ENCODE assay signal across 8 mouse cellular contexts in the genomic region with DNA sequence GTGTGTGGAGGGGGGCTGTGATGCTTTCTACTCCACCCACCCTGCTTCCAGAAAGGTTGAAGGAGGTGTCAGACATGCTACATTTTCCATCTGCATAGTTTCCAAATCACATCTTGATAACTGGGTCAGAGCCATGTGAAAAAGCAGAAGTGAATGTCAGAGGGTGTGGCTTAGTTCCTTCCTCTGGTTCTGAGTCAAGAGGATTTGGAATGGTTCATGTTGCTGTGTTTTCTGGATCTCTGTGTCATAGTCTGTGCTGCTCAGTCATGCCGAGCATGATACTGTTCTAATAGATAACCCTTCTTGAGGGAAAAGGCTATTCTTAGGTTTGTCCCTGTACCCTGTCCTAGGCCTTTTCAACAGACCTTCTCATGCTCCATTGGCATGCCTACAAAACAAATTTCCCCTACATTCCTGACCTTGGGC. TPM values are rescaled to one million over a fixed set of nuclear protein-coding genes. Genes with fewer than 3 reads are reported as not detected.
DNase-seq lines count a peak whose midpoint lies in the region; ATAC-seq and TF ChIP-seq lines count a peak whose summit lies in the region.

No protein-coding gene starts in this region.

- no peaks in the 10 kb centered on the region for H3K36me3 ChIP-seq in kidney, adult 2 months (ENCODE audit: control insufficient read depth, insufficient read depth, low read length)
- no peaks in the 10 kb centered on the region for H3K36me3 ChIP-seq in intestine, embryonic 16.5 days (ENCODE audit: control insufficient read depth, insufficient read depth, low read length)

- H3K4me2 ChIP-seq in intestine, embryonic 16.5 days (ENCODE audit: low read depth, low read length) = no peak overlapping the region

- ATAC-seq in intestine, embryonic 16.5 days = no peak

- H3K9me3 ChIP-seq in intestine, embryonic 16.5 days (ENCODE audit: control insufficient read depth, low read length) = no peaks in the 10 kb centered on the region

- H3K4me1 ChIP-seq in kidney, adult 2 months (ENCODE audit: control insufficient read depth, insufficient read depth, low read length) = peaks cover 18% of the 10 kb centered on the region
- H3K4me1 ChIP-seq in intestine, embryonic 16.5 days (ENCODE audit: control insufficient read depth, insufficient read depth, low read length) = no peaks in the 10 kb centered on the region

- no peak for TF ChIP-seq POLR2A in kidney, adult 2 months (IDR thresholded peaks at IDR 0.05; ENCODE audit: low read depth, low read length)

- no peak overlapping the region for H3K9ac ChIP-seq in intestine, embryonic 16.5 days (ENCODE audit: low read depth, low read length)

- H3K27ac ChIP-seq in kidney, adult 2 months (ENCODE audit: insufficient read depth, low read depth, low read length) = peak overlapping the region; percentile 94
- no peak overlapping the region for H3K27ac ChIP-seq in intestine, embryonic 16.5 days (ENCODE audit: low read length)

- no peak overlapping the region for H3K4me3 ChIP-seq in kidney, adult 2 months (ENCODE audit: insufficient read depth, low read depth, low read length)
- no peak overlapping the region for H3K4me3 ChIP-seq in intestine, embryonic 16.5 days (ENCODE audit: low read length)

- 7% methylated on average over 1 of the region's 1 CpGs for WGBS in kidney, adult 2 months
- 42% methylated on average over 1 of the region's 1 CpGs for WGBS in intestine, embryonic 16.5 days

- no peak for TF ChIP-seq CTCF in kidney, adult 2 months (conservative IDR thresholded peaks at IDR 0.05; ENCODE audit: insufficient read depth, insufficient read length, low read depth, low read length)

- no peaks in the 10 kb centered on the region for H3K27me3 ChIP-seq in kidney, adult 2 months (replicated peaks; ENCODE audit: control insufficient read depth, insufficient read depth, low read length)
- H3K27me3 ChIP-seq in intestine, embryonic 16.5 days (replicated peaks; ENCODE audit: control insufficient read depth, insufficient read depth, low read length) = no peaks in the 10 kb centered on the region

- peak; percentile 71 for DNase-seq in kidney, adult 2 months
- DNase-seq in kidney, postnatal 25 days = no peak
- DNase-seq in NIH3T3 (ENCODE audit: low read depth) = peak; percentile 47
- DNase-seq in heart, adult 8-10 months (ENCODE audit: low spot score) = peak; percentile 90
- DNase-seq in lung, postnatal 10 days = peak; percentile 64
- no peak for DNase-seq in thymus, postnatal 25 days
- no peak for DNase-seq in ovary, postnatal 10 days (ENCODE audit: low spot score)

RNA-seq across cellular contexts. Expression of a gene that starts 50.4 kb away (rescaled TPM):
- 2.5 and 2.8 TPM in 2 replicates for polyA plus RNA-seq in kidney, adult 2 months (2012; rRNA removed)
- total RNA-seq in heart, adult 8-10 months (2022) = 10 to 100 TPM; 21.4 to 45.5 (median 35.8) TPM
- 1.3 and 1.4 TPM in 2 replicates for polyA plus RNA-seq in intestine, embryonic 16.5 days (2015; fragmentation: Nextera tagmentation; extraction: Ambion mirVana)

Comparison
In these comparisons a context has a peak if more than half of its experiments do, and no peak if none do; other contexts are left out.
1. DNase-seq: peak in kidney, adult 2 months (single experiment), NIH3T3 (single experiment), heart, adult 8-10 months (single experiment) and lung, postnatal 10 days (single experiment); none in kidney, postnatal 25 days (0 of 2), thymus, postnatal 25 days (single experiment) and ovary, postnatal 10 days (single experiment).